Mouse (Mus musculus): ENCODE measurements at regions not wholly inside any gene's neighbourhood (a gene's known extent, or its start where the extent isn't known, plus 50 kb on each side); places are given as distances from the start of the nearest gene placed in this dataset.
"Not testable (repeated sequence)": the region's sequence is repeated elsewhere in the genome, so short reads cannot be mapped to it uniquely, and the experiment has no call there.

DNA sequence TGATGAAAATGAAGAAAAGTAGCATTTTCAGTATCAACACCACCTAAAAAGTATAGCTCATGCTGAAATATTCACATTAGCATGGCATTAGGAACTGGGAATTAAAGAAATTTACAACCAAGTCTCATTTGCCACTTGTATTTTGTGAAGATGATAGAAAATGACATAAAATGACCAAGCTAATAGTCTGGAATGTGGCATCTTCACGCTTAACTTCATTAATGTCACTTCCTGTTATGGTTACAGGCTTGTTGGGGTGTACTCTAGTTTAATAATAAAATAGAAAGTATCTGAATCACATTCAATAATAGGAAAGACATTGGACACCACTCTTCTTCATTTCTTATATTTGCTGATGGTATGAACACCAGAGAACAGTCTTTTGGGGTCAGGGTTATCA is 167.1 kb downstream of the Pcdh17 start:
- DNase-seq (ENCODE audit: low read depth, low spot score) = no peak

DNA sequence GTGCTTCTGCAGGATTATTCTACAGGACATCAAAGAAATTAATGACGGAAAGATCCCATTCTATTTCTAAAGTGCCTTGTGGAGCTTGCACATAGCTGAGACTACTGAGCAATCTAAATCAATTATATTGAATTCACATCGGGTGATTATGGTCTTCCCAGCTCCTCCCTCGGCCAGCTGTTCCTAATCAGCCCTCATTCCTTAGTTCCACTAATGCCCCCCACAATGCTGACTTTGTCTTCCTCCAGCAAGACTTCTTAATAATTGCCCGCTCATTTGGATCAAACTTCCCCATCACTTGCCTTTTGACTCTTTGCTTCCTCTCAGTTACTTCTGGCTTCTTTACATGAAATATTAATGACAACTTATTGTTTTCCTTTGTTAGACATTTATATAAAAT is 169.2 kb downstream of the Pcdh17 start:
- peak; percentile 11 for DNase-seq (ENCODE audit: low read depth, low spot score)

DNA sequence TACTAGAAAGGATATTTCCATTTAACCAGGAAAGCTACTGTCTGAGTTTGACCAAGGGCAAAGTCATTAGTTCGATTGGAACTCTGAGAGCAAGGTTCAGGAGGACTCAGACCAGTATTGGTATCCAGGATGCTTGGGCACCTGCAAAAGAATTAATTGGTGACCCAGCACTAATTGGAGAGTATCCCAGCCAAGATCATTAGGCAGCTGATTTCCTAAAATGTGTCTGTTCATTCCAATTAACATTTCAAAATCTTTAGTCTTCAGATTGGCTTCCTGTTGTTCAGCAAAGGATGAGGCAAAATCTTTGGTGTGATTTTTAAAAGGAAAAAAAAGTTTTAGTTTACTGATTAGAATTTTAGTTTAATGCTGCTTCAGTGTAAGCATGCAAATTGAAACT is 201.7 kb downstream of the Pcdh17 start:
- no peak for DNase-seq (ENCODE audit: low read depth, low spot score)

DNA sequence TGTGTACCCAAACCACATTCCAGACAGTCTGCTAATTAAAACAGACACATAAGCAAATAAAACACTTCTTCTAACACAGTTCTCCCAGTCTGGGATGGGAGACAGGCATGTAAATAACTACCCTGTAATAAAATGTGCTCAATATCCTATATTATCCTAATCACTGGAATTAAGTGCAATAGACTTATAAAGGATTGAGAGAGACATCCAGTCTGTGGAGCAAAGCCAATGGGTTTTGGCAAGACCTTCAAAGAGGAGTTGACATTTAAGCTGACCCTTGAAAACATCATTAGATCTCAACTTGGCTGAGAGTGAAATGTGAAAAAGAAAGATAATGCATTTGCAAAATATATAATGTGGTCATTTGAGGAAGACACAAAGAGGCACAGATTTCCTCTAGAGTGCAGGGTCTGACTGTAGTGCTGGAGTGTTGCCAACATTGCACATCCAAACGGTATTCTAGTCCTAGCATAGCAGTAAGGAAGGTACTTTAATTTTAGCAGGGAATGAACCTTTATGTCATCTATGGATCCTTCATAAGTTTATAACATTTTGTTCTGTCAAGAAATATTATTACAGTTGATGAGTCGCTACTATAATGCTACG is 202.7 kb downstream of the Pcdh17 start:
- no peak for DNase-seq (ENCODE audit: low read depth, low spot score)

DNA sequence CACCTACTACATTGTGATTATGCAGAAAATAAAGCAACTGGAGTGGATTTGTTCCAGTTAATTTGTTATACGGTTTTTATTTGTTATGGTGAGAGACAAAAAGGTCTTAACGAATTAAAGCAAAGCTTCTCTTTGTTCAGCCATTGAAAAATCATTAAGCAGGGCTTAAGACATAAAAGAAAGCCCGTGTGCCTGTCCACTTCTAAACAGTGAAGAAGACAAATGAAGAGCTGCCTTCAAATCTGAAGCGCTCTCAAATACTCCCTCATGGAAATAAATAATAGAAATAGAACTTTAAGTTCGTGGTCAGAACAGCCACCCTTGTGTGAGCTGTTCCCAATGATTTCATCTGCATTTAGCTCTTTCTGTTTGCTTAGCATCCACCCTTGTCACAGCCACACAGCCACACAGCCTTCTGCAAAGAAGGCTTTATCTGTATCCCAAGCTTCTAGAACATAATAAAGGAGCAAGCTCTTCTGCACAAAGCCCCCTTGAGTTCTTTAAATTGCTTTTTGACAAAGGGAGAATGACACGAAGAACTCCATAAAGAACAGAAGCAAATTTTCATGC is 215.9 kb downstream of the Pcdh17 start:
- DNase-seq (ENCODE audit: low read depth, low spot score) = no peak

- DNase-seq (ENCODE audit: low read depth, low spot score) = not testable (repeated sequence)
Observed at GRCm38 (mm10) chr14:84667685-84668084, 224.3 kb downstream of the Pcdh17 start.

GRCm38 (mm10) chr14:84671678-84672472 is 228.5 kb downstream of the Pcdh17 start:
- DNase-seq (ENCODE audit: low read depth, low spot score) = no peak

- no peak for DNase-seq (ENCODE audit: low read depth, low spot score)
Observed at GRCm38 (mm10) chr14:84686848-84687247, 243.5 kb downstream of the Pcdh17 start.

DNA sequence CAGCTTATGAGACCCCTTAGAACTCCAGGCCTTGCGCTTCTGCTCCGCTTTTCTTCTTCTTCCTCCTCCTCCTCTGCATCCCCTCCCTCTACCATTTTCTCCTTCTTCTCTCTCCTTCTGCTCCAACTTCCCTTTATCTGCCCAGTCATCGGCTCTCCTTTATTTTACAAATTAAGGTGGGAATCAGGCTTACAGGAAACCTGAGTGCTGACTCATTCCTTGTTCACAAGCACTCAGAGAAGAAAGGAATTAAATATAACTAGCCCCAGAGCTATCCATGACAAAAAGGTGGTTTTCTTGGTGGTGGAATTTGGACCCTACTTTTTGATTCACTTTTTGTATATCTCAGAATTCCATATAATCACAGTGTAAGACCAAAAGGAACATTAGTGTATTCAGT is 247.4 kb downstream of the Pcdh17 start:
- no peak for DNase-seq (ENCODE audit: low read depth, low spot score)
